Mouse (Mus musculus) G1E-ER4 (cell line): ENCODE measurements around the gene Idh3b. TPM values are rescaled to one million over a fixed set of nuclear protein-coding genes. Genes with fewer than 3 reads are reported as not detected.
A peak's percentile ranks its signal among the peaks of the same experiment; 100 is the strongest.

Source experiments
- GATA1 ChIP-seq: IDR thresholded peaks from one replicate; pipeline ENCODE4 v1.8.0; 2012; ENCODE audit warnings: low read length, inconsistent platforms
- polyA plus RNA-seq: library from polyadenylated mRNA; stranded (reverse); fragments of >175 nt; gene quantifications from 2 replicates; pipeline ENCODE4 v1.2.3, GENCODE M21; 2012

Idh3b gene
- polyA plus RNA-seq, 1 experiment = 132 TPM

DNA sequence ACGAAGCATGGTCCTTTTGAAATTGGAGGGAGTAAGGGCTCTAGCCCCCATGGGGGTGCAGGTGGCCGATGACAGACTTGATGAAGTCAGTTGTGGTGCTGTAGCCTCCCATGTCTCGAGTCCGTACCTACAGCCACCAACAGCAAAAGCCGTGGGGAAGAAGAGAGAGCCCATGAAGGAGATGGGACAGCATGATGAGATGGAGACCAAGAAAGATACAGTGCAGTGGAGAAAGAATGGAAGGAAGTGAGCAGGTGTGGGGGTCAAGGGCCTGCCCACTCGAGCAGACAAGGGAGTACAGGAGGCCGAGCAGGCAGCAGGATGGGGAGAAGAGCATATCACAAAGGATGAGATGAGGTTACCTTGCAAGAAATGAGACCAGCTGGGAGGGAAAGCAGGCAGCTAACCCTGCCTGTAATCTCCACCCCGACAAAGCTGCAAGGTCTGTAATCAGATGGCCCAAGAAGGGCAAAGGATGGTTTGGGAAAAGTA lies 4.7 kb downstream of the Idh3b start:
- TF ChIP-seq GATA1 = no peak

DNA sequence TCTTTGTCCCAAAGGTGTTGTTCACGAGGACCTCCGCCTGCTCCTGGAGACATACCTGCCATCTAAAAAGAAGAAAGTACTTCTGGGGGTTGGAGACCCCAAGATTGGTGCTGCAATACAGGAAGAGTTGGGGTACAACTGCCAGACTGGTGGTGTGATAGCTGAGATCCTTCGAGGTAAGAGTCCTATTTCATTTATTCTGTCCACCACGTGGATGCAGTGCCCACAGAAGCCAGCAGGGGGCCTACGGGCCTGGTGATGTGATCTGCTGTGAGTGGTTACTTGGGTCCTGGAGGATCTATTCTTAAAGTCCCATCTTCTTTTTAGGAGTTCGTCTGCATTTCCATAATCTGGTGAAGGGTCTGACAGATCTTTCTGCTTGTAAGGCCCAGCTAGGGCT lies 8.7 kb downstream of the Idh3b start:
- TF ChIP-seq GATA1 = no peak

DNA sequence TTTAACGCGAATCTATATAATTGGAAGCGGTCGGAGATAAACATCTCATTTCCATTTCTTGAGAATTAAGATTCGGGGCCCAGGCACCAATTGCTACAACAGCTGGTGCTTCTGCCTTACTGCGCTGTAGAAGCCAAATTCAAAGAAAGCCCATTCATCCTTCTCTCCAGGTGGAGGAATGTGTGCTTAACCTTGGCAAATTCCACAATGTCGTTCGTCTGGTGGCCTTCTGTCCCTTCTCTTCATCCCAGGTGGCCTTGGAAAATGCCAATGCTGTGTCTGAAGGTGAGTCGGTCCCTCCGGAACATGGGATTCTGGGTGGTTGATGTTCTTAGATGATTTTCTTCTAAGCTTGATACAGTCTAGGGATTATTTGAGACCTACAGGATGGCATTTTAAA lies 9.5 kb downstream of the Idh3b start:
- TF ChIP-seq GATA1 = no peak

DNA sequence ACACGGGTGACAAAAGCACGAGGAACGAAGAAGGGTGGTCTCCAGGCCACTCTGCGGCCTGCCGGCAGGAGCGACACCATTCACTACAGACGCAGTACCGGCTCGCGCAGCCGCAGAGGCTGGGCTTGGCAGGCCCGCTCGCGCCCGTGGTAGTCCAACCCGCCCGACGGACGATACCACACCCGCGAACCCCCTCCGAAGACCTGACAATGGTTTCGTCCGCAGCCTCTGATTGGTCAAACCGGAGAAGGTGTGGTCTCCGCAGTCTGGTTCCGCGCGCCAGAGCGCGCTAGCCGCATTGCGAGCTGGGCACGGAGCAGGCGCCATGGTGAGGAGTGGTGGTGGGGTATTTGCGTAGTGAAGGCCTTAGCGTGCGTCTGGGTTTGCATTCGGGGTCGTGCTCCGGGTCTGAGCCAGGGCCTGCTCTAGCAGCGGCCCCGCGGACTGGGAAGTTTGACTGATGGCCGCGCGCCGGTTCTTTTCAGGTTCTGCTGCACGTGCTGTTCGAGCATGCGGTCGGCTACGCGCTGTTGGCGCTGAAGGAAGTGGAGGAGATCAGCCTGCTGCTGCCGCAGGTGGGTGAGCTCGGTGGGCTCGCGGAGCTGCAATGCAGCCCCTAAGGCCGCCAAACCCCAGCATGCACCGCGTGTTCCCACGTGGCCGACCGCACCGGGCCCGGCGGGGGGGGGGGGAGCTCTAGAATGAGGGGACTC lies 10.0 kb downstream of the Idh3b start, which contains the start of gene Nop56:
Gene Nop56, plus strand, starts transcription at position 282 of the 713 bp plus-strand sequence.
- no peak for TF ChIP-seq GATA1

DNA sequence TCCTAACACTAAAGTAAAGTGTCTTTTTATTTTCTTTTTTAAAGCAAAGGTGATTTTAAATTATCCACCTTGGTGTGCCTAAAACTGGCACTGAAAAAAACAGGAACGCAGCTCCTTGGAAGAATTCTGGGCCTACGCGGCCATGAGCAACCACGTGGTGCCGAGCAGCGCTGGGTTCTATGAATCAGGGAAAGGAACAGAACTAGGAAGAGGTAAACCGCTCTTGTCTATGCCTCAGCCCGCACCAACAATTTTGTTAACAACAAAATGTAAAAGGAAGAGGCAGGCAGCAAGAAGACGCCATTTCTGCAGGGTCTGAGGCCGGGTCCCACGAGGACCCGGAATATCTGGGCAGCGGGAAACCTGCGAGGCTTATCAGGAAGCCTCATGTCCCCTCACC lies 10.6 kb downstream of the Idh3b start:
- no peak for TF ChIP-seq GATA1

DNA sequence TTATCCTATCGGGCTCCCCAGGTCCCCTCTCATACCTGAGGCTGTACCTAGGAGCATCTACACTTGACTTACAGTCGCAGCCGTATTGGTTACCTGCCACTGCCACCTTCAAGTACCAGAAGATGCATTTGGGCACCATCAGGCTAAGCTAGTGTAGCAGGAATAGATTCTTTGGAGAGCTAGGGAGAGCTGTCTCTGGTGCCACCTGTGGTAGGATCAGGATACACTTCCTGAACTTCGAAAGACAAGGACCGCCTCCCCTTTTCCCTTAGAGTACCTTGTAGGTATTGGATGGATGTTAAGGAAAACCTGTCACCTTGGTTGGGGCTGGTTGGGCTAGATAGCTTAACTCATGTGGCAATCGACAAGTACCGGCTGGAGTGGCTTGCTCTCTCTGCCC lies 16.3 kb downstream of the Idh3b start:
- no peak for TF ChIP-seq GATA1

DNA sequence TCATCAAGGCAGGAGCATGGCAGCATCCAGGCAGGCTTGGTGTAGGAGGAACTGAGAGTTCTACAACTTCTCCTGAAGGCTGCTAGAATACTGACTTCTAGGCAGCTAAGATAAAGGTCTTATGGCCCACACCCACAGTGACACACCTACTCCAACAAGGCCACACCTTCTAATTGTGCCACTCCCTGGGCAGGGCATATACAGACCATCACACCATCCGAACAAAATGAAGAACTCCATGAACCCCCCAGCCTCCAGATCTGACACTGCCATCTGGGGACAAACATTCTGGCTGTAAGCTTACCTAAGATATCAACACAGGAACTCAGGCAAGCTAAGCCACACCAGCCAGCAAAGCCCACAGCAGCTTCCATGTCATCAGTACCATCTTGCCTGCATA lies 18.8 kb downstream of the Idh3b start:
- no peak for TF ChIP-seq GATA1

DNA sequence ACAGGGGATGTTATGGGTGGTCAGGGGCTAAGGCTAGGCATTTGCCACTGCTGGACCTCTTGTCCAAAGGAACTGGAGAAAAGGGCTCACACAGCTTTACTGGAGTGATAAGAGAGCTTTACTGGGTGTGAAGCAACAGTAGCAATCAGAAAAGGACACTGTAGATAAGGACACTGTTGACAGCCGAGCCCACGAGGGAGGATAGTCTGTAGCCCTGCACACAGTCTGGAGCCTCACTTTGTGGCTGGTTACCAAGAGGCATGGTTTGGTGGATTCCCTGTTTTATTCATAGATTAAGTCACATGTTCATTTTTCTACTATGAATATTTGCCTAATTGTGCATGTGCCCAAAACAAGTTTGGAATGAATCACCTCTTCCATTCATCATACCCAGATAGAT lies 21.9 kb downstream of the Idh3b start:
- peak; percentile 36 for TF ChIP-seq GATA1

DNA sequence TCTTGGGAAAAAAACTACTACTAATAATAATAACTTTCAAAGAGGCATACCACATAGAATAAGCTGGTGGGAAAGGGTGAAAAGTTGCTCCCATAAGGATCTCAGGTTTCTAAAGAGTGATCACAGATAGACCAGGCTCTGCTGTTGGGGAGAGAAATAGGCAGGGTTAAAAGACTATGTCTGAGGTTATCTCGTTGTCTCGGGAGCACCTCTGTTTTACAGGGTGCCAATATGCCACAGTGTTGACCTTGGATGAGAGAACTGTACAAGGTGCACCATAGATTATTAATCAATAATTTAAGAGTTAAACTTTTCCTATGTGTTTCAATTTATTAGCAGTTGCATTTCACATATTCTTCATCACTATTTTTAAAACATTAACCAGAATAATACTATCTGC lies 22.4 kb downstream of the Idh3b start:
- no peak for TF ChIP-seq GATA1

DNA sequence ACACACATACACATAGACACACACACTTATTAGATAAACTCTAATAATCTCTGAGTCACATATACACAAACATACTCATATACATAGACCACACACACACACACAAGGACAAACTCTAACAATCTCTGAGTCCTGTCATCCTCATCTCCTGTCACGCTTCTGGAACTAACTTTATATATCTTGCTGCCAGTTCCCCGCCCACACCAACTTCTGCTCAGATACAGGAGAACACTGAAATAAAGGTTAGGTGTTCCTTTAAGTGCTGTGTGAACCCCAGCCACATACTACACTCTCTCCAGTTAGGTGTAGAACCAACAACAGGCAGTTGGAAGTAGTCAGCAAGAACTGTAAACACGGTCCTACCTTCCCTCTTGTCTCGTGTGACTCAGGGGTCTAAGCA lies 23.5 kb downstream of the Idh3b start:
- TF ChIP-seq GATA1 = no peak

DNA sequence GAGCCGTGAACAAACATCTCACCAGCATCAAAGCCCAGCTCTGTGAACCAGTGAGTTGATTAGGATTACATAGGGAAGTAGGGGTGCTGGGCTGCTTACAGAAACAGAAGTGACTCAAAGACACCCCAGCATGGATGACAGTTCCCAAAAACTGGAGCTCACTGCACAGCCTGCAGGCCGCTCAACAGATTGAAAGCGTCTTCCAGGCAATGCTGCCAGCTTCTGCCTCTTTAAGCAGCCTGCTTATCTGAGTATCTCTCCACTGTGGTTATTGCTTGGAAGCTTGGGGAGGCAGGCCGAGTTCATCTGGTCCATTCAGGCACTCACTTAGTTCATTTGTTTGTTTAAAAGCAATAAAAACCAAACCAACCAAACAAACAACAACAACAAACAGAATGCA lies 27.6 kb downstream of the Idh3b start:
- TF ChIP-seq GATA1 = no peak

DNA sequence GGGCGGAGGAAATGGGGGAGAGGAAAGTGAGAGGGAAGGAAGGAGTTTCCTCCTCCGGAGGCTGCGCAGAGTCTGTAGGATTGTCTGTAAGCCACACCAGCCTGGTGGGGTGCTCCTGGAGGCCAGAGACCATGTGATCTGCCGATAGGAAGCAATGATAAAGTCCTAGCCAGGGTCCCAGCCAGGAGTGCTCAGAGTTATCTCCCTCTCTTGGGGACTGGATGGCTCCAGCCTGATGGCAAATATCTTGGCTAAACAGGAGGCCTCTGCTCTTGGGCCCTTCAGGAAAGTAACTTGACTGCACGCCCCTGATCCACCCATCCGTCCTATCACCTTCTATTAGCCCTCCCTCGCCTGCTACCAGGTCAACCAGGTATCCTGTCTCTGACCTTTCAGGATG lies 36.1 kb downstream of the Idh3b start:
- TF ChIP-seq GATA1 = no peak

DNA sequence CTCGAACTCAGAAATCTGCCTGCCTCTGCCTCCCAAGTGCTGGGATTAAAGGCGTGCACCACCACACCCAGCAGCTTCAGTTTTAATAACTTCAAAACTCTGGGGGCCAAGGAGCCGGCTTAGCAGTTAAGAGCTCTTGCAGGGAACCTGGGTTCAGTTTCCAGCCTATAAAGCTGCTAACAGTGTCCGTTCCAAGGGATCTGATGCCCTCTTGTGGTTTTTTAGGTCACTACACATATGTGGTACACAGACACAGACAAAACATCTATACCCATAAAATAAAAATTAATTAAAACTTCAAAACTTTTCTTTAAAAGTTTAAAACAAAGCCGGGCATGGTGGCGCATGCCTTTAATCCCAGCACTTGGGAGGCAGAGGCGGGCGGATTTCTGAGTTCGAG lies 37.4 kb downstream of the Idh3b start:
- TF ChIP-seq GATA1 = no peak

Other genes starting within 250 kb of the Idh3b start
- gene Tgm6, start 172.1 kb downstream of the Idh3b start, polyA plus RNA-seq = not detected in 2 replicates
- 613 and 888 TPM in 2 replicates for gene Snrpb, start 105.1 kb downstream of the Idh3b start, polyA plus RNA-seq
- not detected in 2 replicates for gene Tmc2, start 89.4 kb downstream of the Idh3b start, polyA plus RNA-seq
- 55.2 and 95.8 TPM in 2 replicates for gene Nop56, start 10.1 kb downstream of the Idh3b start, polyA plus RNA-seq
- not detected in 2 replicates for gene Ebf4, start 10.6 kb upstream of the Idh3b start, polyA plus RNA-seq
- gene Cpxm1, start 113.0 kb upstream of the Idh3b start, polyA plus RNA-seq = 0.03 TPM in 1 of 2 replicates, not detected in the other
- gene Gm28372, start 120.7 kb upstream of the Idh3b start, polyA plus RNA-seq = not detected in 2 replicates
- not detected in 2 replicates for gene 1700020A23Rik, start 120.7 kb upstream of the Idh3b start, polyA plus RNA-seq
- not detected in 2 replicates for gene Tmem239, start 121.9 kb upstream of the Idh3b start, polyA plus RNA-seq
- gene Vps16, start 139.8 kb upstream of the Idh3b start, polyA plus RNA-seq = 18.5 and 20.6 TPM in 2 replicates
- 15.1 and 17.7 TPM in 2 replicates for gene Pced1a, start 140.2 kb upstream of the Idh3b start, polyA plus RNA-seq
- gene Ptpra, start 165.7 kb upstream of the Idh3b start, polyA plus RNA-seq = 20.5 and 22.9 TPM in 2 replicates